ENCODE assay signal across 11 mouse cellular contexts in the genomic region with DNA sequence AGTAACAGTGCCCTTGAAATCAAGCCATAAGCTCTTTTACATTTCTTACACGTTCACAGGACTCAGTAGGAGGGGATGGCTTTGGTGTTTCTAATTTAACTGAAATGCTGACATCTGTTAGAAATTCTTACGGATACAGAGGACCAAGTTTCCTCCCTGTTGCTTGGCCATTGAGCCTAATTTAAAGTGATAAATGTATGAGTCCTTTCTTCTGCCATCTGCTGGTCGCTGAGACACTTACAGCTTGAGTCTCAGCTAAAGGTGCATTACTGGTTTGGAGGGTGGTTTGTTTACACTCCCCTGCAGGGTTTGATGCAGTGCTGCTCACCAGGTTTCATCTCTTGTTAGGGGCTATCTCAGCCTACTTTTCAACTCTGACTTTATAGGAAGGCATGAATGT.
DNase-seq lines count a peak whose midpoint lies in the region; ATAC-seq and TF ChIP-seq lines count a peak whose summit lies in the region.
"Had no signal": no experiment of that assay in that cellular context is flagged by ENCODE, and none has a peak within 500 bp of the region (broad histone marks: within the 10 kb centered on the region; RNA-seq: fewer than 3 reads in every experiment).

No protein-coding gene starts in this region.

- H3K36me3 ChIP-seq in forebrain, postnatal 0 days (ENCODE audit: insufficient read depth) = no peaks in the 10 kb centered on the region
- no peaks in the 10 kb centered on the region for H3K36me3 ChIP-seq in forebrain, embryonic 11.5 days (ENCODE audit: control insufficient read depth, insufficient read depth, low read length)
- H3K36me3 ChIP-seq in spleen, adult 2 months (ENCODE audit: control insufficient read depth, insufficient read depth, low read length) = peaks cover 2% of the 10 kb centered on the region; the same call in 1 of the 2 replicates
- H3K36me3 ChIP-seq in stomach, postnatal 0 days (ENCODE audit: control insufficient read depth, insufficient read depth, low read length) = no peaks in the 10 kb centered on the region
- no peaks in the 10 kb centered on the region for H3K36me3 ChIP-seq in midbrain, embryonic 16.5 days (ENCODE audit: control insufficient read depth, insufficient read depth, low read length)
- H3K36me3 ChIP-seq: forebrain, embryonic 10.5 days; neural tube, embryonic 13.5 days had no signal

- peak; percentile 58 for TF ChIP-seq CTCF in forebrain, postnatal 0 days (IDR thresholded peaks at IDR 0.05; ENCODE audit: low read depth)
- TF ChIP-seq CTCF in spleen, adult 2 months (IDR thresholded peaks at IDR 0.05; ENCODE audit: extremely low read depth, insufficient read depth, insufficient read length, insufficient replicate concordance) = peak; percentile 33; the same call in 1 of the 2 replicates
- peak; percentile 69 for TF ChIP-seq CTCF in stomach, postnatal 0 days (IDR thresholded peaks at IDR 0.05; ENCODE audit: low read depth)

- TF ChIP-seq POLR2A in spleen, adult 2 months (IDR thresholded peaks at IDR 0.05; ENCODE audit: low read depth, low read length) = no peak

- no peaks in the 10 kb centered on the region for H3K27me3 ChIP-seq in forebrain, postnatal 0 days (ENCODE audit: insufficient read depth, low read length)
- no peaks in the 10 kb centered on the region for H3K27me3 ChIP-seq in forebrain, embryonic 11.5 days (ENCODE audit: control insufficient read depth, insufficient read depth, low read length)
- H3K27me3 ChIP-seq in spleen, adult 2 months (ENCODE audit: control insufficient read depth, insufficient read depth, low read length) = no peaks in the 10 kb centered on the region
- no peaks in the 10 kb centered on the region for H3K27me3 ChIP-seq in stomach, postnatal 0 days (ENCODE audit: control insufficient read depth, insufficient read depth, low read length)
- H3K27me3 ChIP-seq in midbrain, embryonic 16.5 days (ENCODE audit: control insufficient read depth, insufficient read depth, low read depth, low read length) = no peaks in the 10 kb centered on the region
- H3K27me3 ChIP-seq: neural tube, embryonic 13.5 days had no signal

- WGBS in forebrain, postnatal 0 days = 27% methylated on average over 3 of the region's 3 CpGs
- 42% methylated on average over 3 of the region's 3 CpGs for WGBS in forebrain, embryonic 11.5 days
- 66% methylated on average over 3 of the region's 3 CpGs for WGBS in spleen, adult 2 months
- 31% methylated on average over 3 of the region's 3 CpGs for WGBS in stomach, postnatal 0 days
- 30% methylated on average over 3 of the region's 3 CpGs for WGBS in midbrain, embryonic 16.5 days

- H3K9ac ChIP-seq in forebrain, postnatal 0 days = no peak overlapping the region
- H3K9ac ChIP-seq in forebrain, embryonic 11.5 days (ENCODE audit: low read length) = no peak overlapping the region
- H3K9ac ChIP-seq in stomach, postnatal 0 days (ENCODE audit: low read length) = no peak overlapping the region
- H3K9ac ChIP-seq in midbrain, embryonic 16.5 days (ENCODE audit: low read depth, low read length) = no peak overlapping the region
- H3K9ac ChIP-seq: neural tube, embryonic 13.5 days had no signal

- no peak for DNase-seq in forebrain, postnatal 0 days
- no peak for DNase-seq in forebrain, embryonic 11.5 days (ENCODE audit: low spot score)
- peak in 1 of 2 experiments; percentile 35 for DNase-seq in spleen, adult 2 months (ENCODE audit: low read depth in 1 of 2, low spot score in 2 of 2)
- no peak for DNase-seq in spleen, adult 12 weeks (ENCODE audit: low spot score)
- DNase-seq in brain, adult 2 months (ENCODE audit: low read depth, low spot score) = peak; percentile 66
- no peak for DNase-seq in stomach, postnatal 0 days (ENCODE audit: low spot score)
- no peak for DNase-seq in gastrocnemius, postnatal 4 days (ENCODE audit: low spot score in 2 of 2)
- DNase-seq: heart, postnatal 36 days had no signal

- TF ChIP-seq EP300 in stomach, postnatal 0 days (optimal IDR thresholded peaks at IDR 0.05) = no peak

- no peak overlapping the region for H3K27ac ChIP-seq in forebrain, postnatal 0 days (ENCODE audit: low read depth, low read length)
- no peak overlapping the region for H3K27ac ChIP-seq in forebrain, embryonic 11.5 days (ENCODE audit: low read depth, low read length)
- no peak overlapping the region for H3K27ac ChIP-seq in spleen, adult 2 months (ENCODE audit: insufficient read depth, low read length)
- no peak overlapping the region for H3K27ac ChIP-seq in stomach, postnatal 0 days (replicated peaks)
- H3K27ac ChIP-seq in midbrain, embryonic 16.5 days (ENCODE audit: low read length) = no peak overlapping the region
- H3K27ac ChIP-seq: forebrain, embryonic 10.5 days; neural tube, embryonic 13.5 days had no signal

- no peaks in the 10 kb centered on the region for H3K9me3 ChIP-seq in forebrain, postnatal 0 days (ENCODE audit: low read length)
- H3K9me3 ChIP-seq in forebrain, embryonic 11.5 days (ENCODE audit: control insufficient read depth, low read length) = no peaks in the 10 kb centered on the region
- H3K9me3 ChIP-seq in stomach, postnatal 0 days (ENCODE audit: control insufficient read depth, low read length) = no peaks in the 10 kb centered on the region
- no peaks in the 10 kb centered on the region for H3K9me3 ChIP-seq in midbrain, embryonic 16.5 days (replicated peaks; ENCODE audit: control insufficient read depth, low read length, poor library complexity, severe bottlenecking)
- H3K9me3 ChIP-seq: forebrain, embryonic 10.5 days; neural tube, embryonic 13.5 days had no signal

- H3K4me1 ChIP-seq in forebrain, postnatal 0 days (ENCODE audit: insufficient read depth) = peaks cover 36% of the 10 kb centered on the region
- peaks cover 10% of the 10 kb centered on the region for H3K4me1 ChIP-seq in forebrain, embryonic 11.5 days (replicated peaks; ENCODE audit: control insufficient read depth, insufficient read depth, low read length)
- peaks cover 6% of the 10 kb centered on the region; the same call in 1 of the 2 replicates for H3K4me1 ChIP-seq in spleen, adult 2 months (ENCODE audit: control insufficient read depth, insufficient read depth, insufficient read length)
- H3K4me1 ChIP-seq in stomach, postnatal 0 days (replicated peaks; ENCODE audit: control insufficient read depth, insufficient read depth) = peaks cover 10% of the 10 kb centered on the region; the same call in 1 of the 2 replicates
- H3K4me1 ChIP-seq in midbrain, embryonic 16.5 days (ENCODE audit: control insufficient read depth, insufficient read depth, low read length) = peaks cover 38% of the 10 kb centered on the region

- ATAC-seq in forebrain, postnatal 0 days = no peak
- no peak for ATAC-seq in forebrain, embryonic 11.5 days (replicated peaks; ENCODE audit: low FRiP score)
- no peak for ATAC-seq in stomach, postnatal 0 days (ENCODE audit: low FRiP score, low TSS enrichment)
- no peak for ATAC-seq in midbrain, embryonic 16.5 days

- no peak overlapping the region for H3K4me2 ChIP-seq in forebrain, postnatal 0 days (ENCODE audit: low read depth)
- H3K4me2 ChIP-seq in forebrain, embryonic 11.5 days (ENCODE audit: low read depth, low read length, severe bottlenecking) = no peak overlapping the region
- H3K4me2 ChIP-seq in stomach, postnatal 0 days (replicated peaks; ENCODE audit: low read depth) = no peak overlapping the region
- no peak overlapping the region for H3K4me2 ChIP-seq in midbrain, embryonic 16.5 days (ENCODE audit: low read length)
- H3K4me2 ChIP-seq: neural tube, embryonic 13.5 days had no signal

- no peak overlapping the region for H3K4me3 ChIP-seq in forebrain, postnatal 0 days (ENCODE audit: low read depth, low read length)
- no peak overlapping the region for H3K4me3 ChIP-seq in forebrain, embryonic 11.5 days (ENCODE audit: low read depth, low read length)
- H3K4me3 ChIP-seq in spleen, adult 2 months (ENCODE audit: extremely low read depth, insufficient read depth, insufficient read length) = no peak overlapping the region
- no peak overlapping the region for H3K4me3 ChIP-seq in stomach, postnatal 0 days (ENCODE audit: low read depth, low read length)
- H3K4me3 ChIP-seq in midbrain, embryonic 16.5 days (ENCODE audit: low read depth, low read length) = no peak overlapping the region
- H3K4me3 ChIP-seq: forebrain, embryonic 10.5 days; neural tube, embryonic 13.5 days had no signal
